Mouse (Mus musculus) activated CD4-positive, CD25-positive, alpha-beta regulatory T cell, adult 4 months (primary cell): ENCODE results near the gene Sfxn5. TPM values are rescaled to one million over a fixed set of nuclear protein-coding genes. Genes with fewer than 3 reads are reported as not detected.

Experiments used
- ATAC-seq: one replicate; pipeline ENCODE4 v1.8.0; 2017
- polyA plus RNA-seq, 2 experiments: library from polyadenylated mRNA; unstranded; fragments of 100-300 nt; shearing (Covaris generic); gene quantifications; one replicate each; pipeline ENCODE4 v1.2.1; 2017

Gene Sfxn5
- 1 to 10 TPM; 1.5 to 1.8 TPM for polyA plus RNA-seq

DNA sequence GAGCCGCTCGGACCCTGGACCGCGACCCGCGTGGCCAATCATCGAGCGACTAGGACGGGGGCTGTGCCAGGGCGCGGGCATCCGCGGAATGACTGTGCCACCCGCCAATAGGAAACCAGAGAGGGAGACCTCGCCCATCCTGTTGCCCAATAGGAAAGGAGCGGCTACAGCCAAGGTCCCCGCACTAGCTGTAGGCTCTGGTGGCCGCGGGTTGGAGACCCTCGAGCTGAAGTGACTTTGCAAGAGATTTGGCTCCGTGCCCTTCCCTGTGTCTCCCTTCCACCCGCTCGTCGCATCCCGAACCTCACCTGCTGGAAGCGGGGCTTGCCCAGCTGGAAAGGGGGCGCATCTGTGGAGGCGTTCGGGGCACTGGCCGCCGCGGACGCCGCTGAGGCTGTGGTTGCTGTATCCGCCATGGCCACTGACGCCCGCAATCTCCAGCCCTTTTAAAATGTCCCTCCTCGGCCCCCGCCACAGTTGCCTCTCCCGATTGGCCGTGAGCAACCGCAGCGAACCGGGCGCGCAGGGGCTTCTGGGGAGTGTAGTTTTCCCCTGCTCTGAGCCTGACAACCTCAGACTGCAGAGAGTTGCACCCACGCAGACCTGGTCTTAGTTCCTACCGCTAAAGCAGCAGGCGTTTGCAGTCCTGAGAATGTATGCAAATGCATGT is at the start of gene Sfxn5:
Gene Sfxn5 (minus strand): TSS at position 423 of the 670 bp plus-strand sequence.
- peak; percentile 94 for ATAC-seq

- ATAC-seq: no peak
Observed at GRCm38 (mm10) chr6:85382791-85383190, 49.6 kb upstream of the Sfxn5 start.

DNA sequence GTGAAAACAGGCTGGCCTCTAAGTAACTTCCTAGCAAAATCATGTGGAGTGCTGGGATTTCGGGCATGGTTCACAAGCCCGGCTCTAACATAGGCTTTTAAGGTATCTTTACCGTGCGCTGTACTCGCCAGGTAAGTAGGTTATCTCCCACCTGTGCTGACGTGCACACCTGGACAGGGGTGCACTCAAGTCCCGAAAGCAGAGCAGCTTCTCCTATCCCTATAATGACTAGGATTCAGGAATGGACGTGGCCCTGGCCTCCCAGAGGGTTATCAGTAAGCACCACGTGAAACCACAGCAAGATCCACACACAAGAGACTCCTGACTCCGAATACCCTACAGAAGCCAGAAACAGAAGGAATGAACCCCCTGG is 48.4 kb upstream of the Sfxn5 start:
- no peak for ATAC-seq

GRCm38 (mm10) chr6:85380901-85381647 is 47.9 kb upstream of the Sfxn5 start:
- no peak for ATAC-seq

DNA sequence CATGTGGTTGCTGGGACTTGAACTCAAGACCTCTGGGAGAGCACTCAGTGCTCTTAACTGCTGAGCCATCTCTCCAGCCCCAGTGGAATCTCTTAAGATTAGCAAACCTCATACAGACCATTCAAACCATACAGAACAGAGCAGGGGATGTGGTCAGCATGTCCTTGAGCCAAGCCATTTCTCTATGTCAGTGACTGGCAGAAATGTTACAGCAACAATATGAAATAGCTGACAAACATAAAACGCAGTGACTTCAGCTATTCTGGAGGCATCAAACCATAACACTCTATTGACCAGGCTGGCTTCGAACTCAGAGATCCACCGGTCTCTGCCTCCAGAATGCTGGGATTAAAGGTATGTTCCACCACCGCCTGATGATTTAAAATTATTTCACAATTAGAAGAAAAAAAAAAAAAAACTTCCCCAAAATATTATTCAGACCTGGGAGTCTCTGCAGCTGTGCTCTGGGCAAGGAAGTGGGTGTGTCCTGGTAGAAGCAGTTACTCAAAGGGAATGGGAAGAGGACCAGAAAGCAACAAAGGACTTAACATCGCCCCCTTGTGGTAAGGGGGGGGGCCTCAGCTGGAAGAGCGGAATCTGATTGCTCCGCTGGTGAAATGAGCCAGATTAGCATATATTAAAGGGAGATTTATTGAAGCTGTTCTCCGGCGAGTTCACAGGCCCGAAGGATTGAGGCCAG is 47.1 kb upstream of the Sfxn5 start:
- ATAC-seq: peak; percentile 77

- ATAC-seq: no peak
Observed at GRCm38 (mm10) chr6:85378629-85379028, 45.4 kb upstream of the Sfxn5 start.

- ATAC-seq: no peak
Observed at GRCm38 (mm10) chr6:85377876-85378275, 44.7 kb upstream of the Sfxn5 start.

DNA sequence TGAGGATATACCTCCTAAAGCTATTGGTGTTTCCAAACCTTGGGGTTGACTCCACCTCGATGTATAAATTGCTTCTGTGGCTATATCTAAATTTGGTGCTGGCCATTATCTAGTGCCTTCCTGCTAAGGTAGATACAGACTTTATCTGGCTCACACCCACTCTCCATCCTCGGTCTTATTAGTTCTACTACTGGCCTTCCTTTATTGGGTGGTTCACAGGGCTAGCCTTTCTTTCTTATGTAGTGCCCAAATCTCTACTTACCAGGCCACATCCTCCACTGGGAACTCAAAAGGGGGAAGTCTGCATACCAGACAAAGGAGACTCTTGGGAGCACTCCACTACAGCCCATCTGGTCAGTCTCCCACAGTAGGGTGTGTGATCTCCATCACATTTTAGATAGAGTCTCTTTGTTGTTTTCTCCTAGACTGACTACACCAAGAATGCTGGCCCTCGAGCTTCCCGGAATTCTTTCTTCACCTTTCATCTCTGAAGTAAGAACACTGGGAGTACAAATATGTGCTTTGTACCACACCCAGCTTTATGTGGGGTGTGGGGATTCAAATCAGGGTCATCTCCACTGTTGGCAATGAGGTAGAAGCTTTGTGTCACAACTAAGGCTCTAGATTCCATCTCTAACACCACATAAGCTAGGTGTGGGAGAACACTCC is 44.0 kb upstream of the Sfxn5 start:
- no peak for ATAC-seq

- ATAC-seq: peak; percentile 97
Observed at GRCm38 (mm10) chr6:85374734-85375114, 41.5 kb upstream of the Sfxn5 start.

GRCm38 (mm10) chr6:85373951-85374733 is 40.9 kb upstream of the Sfxn5 start, which contains the start of gene Rab11fip5:
Gene Rab11fip5 (minus strand): TSS chr6:85374634.
- peak; percentile 5 for ATAC-seq

- ATAC-seq: no peak
Observed at GRCm38 (mm10) chr6:85373066-85373860, 40.0 kb upstream of the Sfxn5 start.

DNA sequence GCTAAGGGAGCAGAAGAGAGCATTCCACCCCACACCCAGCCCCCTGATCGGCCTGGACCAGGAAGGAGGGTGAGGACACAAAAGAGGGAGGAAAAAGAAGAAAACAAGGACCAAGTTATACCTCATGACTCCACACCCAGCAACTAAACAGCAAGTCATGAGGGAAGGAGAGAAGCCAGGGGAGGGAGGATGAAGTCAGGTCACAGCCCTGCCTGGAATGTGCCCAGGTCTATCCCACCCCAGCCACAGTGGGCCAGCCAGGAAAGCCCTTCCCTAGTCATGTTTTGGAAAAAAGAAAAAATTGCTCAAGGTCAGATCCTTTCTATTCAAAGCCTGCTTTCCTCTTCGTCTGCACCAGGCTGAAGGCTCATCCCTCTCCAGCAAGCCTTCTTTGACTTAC is 39.3 kb upstream of the Sfxn5 start:
- no peak for ATAC-seq

DNA sequence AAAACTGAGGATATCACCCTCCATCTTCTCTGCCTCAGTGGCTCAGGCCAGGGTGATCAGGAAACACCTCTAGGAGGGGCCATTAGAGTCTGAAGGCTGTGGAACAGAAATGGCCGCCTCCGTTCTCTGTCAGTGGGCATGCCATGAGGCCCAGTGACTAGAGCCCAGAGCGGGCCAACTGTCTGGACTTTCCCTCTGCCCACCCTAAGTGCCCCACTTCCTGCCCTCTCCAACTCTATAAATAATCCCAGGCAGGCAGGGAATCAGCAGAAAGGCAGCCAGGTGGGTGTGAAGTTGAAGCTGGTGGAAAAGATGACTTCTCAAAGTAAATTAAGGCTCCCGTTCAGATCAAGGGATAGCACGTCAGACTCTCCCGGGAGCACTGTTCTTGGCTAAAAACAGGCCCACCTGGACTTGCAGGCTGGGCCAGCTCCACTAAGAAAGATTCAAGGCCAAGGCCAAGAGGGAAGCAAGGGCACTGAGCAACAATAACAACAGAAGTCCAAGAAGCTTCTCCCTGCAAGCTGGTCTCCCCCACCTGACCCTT is 38.7 kb upstream of the Sfxn5 start:
- no peak for ATAC-seq

DNA sequence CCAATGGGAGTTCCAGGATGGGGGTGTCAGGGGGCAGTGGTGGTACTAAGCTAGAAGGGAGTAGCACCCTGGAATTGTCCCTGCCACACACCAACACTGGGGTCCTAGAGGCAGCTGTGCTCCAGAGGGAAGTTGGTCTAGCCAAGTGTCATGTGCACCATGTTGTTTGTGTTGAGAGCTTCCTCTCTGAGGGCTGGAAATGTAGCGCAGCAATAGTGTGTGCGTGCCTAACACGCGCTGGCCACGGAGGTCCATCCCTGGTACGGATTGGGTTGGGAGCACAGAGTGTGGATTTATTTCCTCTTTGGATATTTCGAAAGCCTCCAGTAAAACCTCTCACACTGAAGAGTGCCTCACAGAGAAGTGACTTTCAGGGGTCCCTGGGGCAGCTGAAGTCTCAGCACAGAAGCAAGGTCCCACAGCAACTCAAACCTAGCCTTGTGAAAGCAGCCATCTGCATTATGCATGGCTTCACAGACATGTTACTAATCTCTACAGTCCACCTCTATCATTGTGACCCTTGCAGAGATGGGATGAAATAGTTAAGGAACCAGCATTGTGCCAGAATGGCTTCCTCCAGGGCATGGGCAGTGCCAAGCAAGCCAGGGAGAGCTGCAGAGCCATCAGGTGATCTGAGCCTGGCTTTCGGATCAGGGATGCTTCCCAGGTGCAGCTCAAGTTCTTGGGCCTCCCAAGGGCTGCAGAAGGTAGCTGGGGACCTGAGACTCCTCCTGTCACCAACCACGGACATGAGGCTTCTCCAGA is 37.6 kb upstream of the Sfxn5 start:
- no peak for ATAC-seq

GRCm38 (mm10) chr6:85370041-85370440 is 36.8 kb upstream of the Sfxn5 start:
- ATAC-seq: no peak

GRCm38 (mm10) chr6:85369181-85369860 is 36.1 kb upstream of the Sfxn5 start:
- ATAC-seq: no peak

- ATAC-seq: no peak
Observed at GRCm38 (mm10) chr6:85368722-85369121, 35.5 kb upstream of the Sfxn5 start.

DNA sequence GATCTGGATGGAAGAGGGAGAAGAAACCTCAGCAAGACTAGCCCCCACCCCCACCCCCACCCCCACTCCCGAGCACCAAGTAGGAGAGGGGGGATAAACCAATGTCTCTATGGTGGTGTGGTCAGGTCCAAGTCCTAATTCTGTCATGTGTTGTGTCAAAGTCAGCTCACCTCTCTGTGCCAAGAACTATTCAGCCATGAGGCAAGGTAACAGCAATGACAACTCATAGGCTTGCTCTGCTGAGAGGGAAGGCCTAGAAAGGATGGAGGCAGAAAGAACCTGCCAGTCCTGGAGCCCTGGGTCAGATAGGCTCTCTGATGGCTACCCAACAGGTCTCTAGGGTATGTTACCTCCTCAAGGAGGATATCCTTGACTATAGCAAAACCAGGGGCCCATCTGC is 34.9 kb upstream of the Sfxn5 start:
- no peak for ATAC-seq

- no peak for ATAC-seq
Observed at GRCm38 (mm10) chr6:85366387-85366786, 33.2 kb upstream of the Sfxn5 start.

DNA sequence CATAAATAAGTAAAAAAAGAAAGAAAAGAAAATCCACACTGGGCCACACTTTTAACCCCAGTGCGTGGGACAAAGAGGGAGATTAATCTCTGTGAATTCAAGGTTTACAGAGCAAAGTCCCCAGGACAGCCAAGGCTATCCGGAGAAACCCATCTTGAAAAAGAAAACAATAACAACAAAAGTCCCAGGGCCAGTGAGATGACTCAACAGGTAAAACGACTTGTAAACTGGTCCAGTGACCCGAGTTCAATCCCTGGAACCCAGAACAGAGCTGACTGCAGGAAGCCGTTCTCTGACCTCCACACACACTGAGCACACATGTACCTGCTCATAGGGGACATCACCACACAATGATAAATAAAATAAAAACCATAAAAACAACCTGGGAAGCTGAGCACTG is 31.2 kb upstream of the Sfxn5 start:
- no peak for ATAC-seq
